Mouse (Mus musculus): ENCODE results near the gene Rusc1. TPM values are rescaled to one million over a fixed set of nuclear protein-coding genes. Genes with fewer than 3 reads are reported as not detected.

Rusc1 gene
- polyA plus RNA-seq, 1 experiment = not detected

- Histone ChIP-seq H3K27ac (ENCODE audit: insufficient read depth, low read depth, low read length) (no peak overlapping the region), H3K4me3 (ENCODE audit: insufficient read depth, low read depth, low read length) (no peak overlapping the region), H3K4me1 (ENCODE audit: control insufficient read depth, insufficient read depth, low read length) (no peaks in the 10 kb centered on the region; the same call in 1 of the 2 replicates)
- WGBS = 66% methylated on average over 3 of the region's 3 CpGs
- TF ChIP-seq POLR2A (IDR thresholded peaks at IDR 0.05; ENCODE audit: insufficient read depth, low read depth, low read length) (no peak), CTCF (IDR thresholded peaks at IDR 0.05; ENCODE audit: insufficient read depth, low read depth, low read length) (no peak)
These were observed 34.3 kb downstream of the Rusc1 start for GRCm38 (mm10) chr3:89058783-89059182.

- H3K4me1 ChIP-seq (ENCODE audit: control insufficient read depth, insufficient read depth, low read length) = no peaks in the 10 kb centered on the region; the same call in 1 of the 2 replicates
- no peak overlapping the region for H3K4me3 ChIP-seq (ENCODE audit: insufficient read depth, low read depth, low read length)
- no peak for TF ChIP-seq POLR2A (IDR thresholded peaks at IDR 0.05; ENCODE audit: insufficient read depth, low read depth, low read length)
- no peak for TF ChIP-seq CTCF (IDR thresholded peaks at IDR 0.05; ENCODE audit: insufficient read depth, low read depth, low read length)
- no peak overlapping the region for H3K27ac ChIP-seq (ENCODE audit: insufficient read depth, low read depth, low read length)
- WGBS = 89% methylated on average over 9 of the region's 9 CpGs
These were observed 34.8 kb downstream of the Rusc1 start for GRCm38 (mm10) chr3:89058361-89058760.

GRCm38 (mm10) chr3:89043359-89043758 is 49.8 kb downstream of the Rusc1 start:
- H3K27ac ChIP-seq (ENCODE audit: insufficient read depth, low read depth, low read length) = no peak overlapping the region
- H3K4me3 ChIP-seq (ENCODE audit: insufficient read depth, low read depth, low read length) = no peak overlapping the region
- WGBS = 54% methylated on average over 4 of the region's 4 CpGs
- H3K4me1 ChIP-seq (ENCODE audit: control insufficient read depth, insufficient read depth, low read length) = no peaks in the 10 kb centered on the region
- TF ChIP-seq POLR2A (IDR thresholded peaks at IDR 0.05; ENCODE audit: insufficient read depth, low read depth, low read length) (no peak), CTCF (IDR thresholded peaks at IDR 0.05; ENCODE audit: insufficient read depth, low read depth, low read length) (no peak)

Other genes with a start within 250 kb of the Rusc1 start
- gene Msto1, start 179.3 kb downstream of the Rusc1 start, polyA plus RNA-seq (2012; ENCODE audit: insufficient read depth, insufficient read length, low replicate concordance, missing spikeins) = 208 TPM in 1 of 2 replicates, not detected in the other
- gene Ash1l, start 142.7 kb downstream of the Rusc1 start, polyA plus RNA-seq (2012; ENCODE audit: insufficient read depth, insufficient read length, low replicate concordance, missing spikeins) = 107 TPM in 1 of 2 replicates, not detected in the other
- gene Dap3, start 142.1 kb downstream of the Rusc1 start, polyA plus RNA-seq (2012; ENCODE audit: insufficient read depth, insufficient read length, low replicate concordance, missing spikeins) = not detected in 2 replicates
- gene Gm43738, start 7.8 kb upstream of the Rusc1 start, polyA plus RNA-seq (2012; ENCODE audit: insufficient read depth, insufficient read length, low replicate concordance, missing spikeins) = not detected in 2 replicates
- gene Fdps, start 8.6 kb upstream of the Rusc1 start, polyA plus RNA-seq (2012; ENCODE audit: insufficient read depth, insufficient read length, low replicate concordance, missing spikeins) = not detected in 2 replicates
- gene Pklr, start 42.8 kb upstream of the Rusc1 start, polyA plus RNA-seq (2012; ENCODE audit: insufficient read depth, insufficient read length, low replicate concordance, missing spikeins) = not detected in 2 replicates
- not detected in 2 replicates for gene Hcn3, start 66.9 kb upstream of the Rusc1 start, polyA plus RNA-seq (2012; ENCODE audit: insufficient read depth, insufficient read length, low replicate concordance, missing spikeins)
- gene Clk2, start 71.5 kb upstream of the Rusc1 start, polyA plus RNA-seq (2012; ENCODE audit: insufficient read depth, insufficient read length, low replicate concordance, missing spikeins) = not detected in 2 replicates
- not detected in 2 replicates for gene Scamp3, start 84.2 kb upstream of the Rusc1 start, polyA plus RNA-seq (2012; ENCODE audit: insufficient read depth, insufficient read length, low replicate concordance, missing spikeins)
- gene Fam189b, start 89.8 kb upstream of the Rusc1 start, polyA plus RNA-seq (2012; ENCODE audit: insufficient read depth, insufficient read length, low replicate concordance, missing spikeins) = not detected in 2 replicates
- not detected in 2 replicates for gene Gba, start 109.6 kb upstream of the Rusc1 start, polyA plus RNA-seq (2012; ENCODE audit: insufficient read depth, insufficient read length, low replicate concordance, missing spikeins)
- gene Thbs3, start 121.9 kb upstream of the Rusc1 start, polyA plus RNA-seq (2012; ENCODE audit: insufficient read depth, insufficient read length, low replicate concordance, missing spikeins) = not detected in 2 replicates
- gene Mtx1, start 133.8 kb upstream of the Rusc1 start, polyA plus RNA-seq (2012; ENCODE audit: insufficient read depth, insufficient read length, low replicate concordance, missing spikeins) = not detected in 2 replicates
- not detected in 2 replicates for gene Muc1, start 135.7 kb upstream of the Rusc1 start, polyA plus RNA-seq (2012; ENCODE audit: insufficient read depth, insufficient read length, low replicate concordance, missing spikeins)
- gene Krtcap2, start 152.7 kb upstream of the Rusc1 start, polyA plus RNA-seq (2012; ENCODE audit: insufficient read depth, insufficient read length, low replicate concordance, missing spikeins) = not detected in 2 replicates
- not detected in 2 replicates for gene Trim46, start 153.0 kb upstream of the Rusc1 start, polyA plus RNA-seq (2012; ENCODE audit: insufficient read depth, insufficient read length, low replicate concordance, missing spikeins)
- gene Dpm3, start 166.0 kb upstream of the Rusc1 start, polyA plus RNA-seq (2012; ENCODE audit: insufficient read depth, insufficient read length, low replicate concordance, missing spikeins) = not detected in 2 replicates
- gene Slc50a1, start 177.3 kb upstream of the Rusc1 start, polyA plus RNA-seq (2012; ENCODE audit: insufficient read depth, insufficient read length, low replicate concordance, missing spikeins) = not detected in 2 replicates
- gene Efna1, start 187.8 kb upstream of the Rusc1 start, polyA plus RNA-seq (2012; ENCODE audit: insufficient read depth, insufficient read length, low replicate concordance, missing spikeins) = not detected in 2 replicates
- not detected in 2 replicates for gene Efna3, start 229.7 kb upstream of the Rusc1 start, polyA plus RNA-seq (2012; ENCODE audit: insufficient read depth, insufficient read length, low replicate concordance, missing spikeins)
- not detected in 2 replicates for gene Efna4, start 244.7 kb upstream of the Rusc1 start, polyA plus RNA-seq (2012; ENCODE audit: insufficient read depth, insufficient read length, low replicate concordance, missing spikeins)

Data from olfactory bulb, adult 2 months (tissue).